Mouse (Mus musculus) hindbrain, embryonic 12.5 days (tissue): ENCODE data around the gene Krba1. TPM values are rescaled to one million over a fixed set of nuclear protein-coding genes. Genes with fewer than 3 reads are reported as not detected.
A peak's percentile ranks its signal among the peaks of the same experiment; 100 is the strongest.

Experiments used
- ATAC-seq: fragments of 200-750 bp; cut with Nextera tagmentation; 2 replicates; pipeline ENCODE4 v1.8.0; 2017; ENCODE audit warnings: moderate TSS enrichment; ENCODE audit not compliant: low FRiP score
- H3K27ac ChIP-seq: fragments of 300-500 bp; sonication (generic); 2 replicates; pipeline ENCODE4 v1.5.1; 2016; ENCODE audit warnings: mild to moderate bottlenecking
- H3K27me3 ChIP-seq: fragments of 300-500 bp; sonication (generic); 2 replicates; pipeline ENCODE4 v1.6.1; 2016; ENCODE audit warnings: mild to moderate bottlenecking
- H3K36me3 ChIP-seq: fragments of 300-500 bp; sonication (generic); 2 replicates; pipeline ENCODE4 v1.6.1; 2016; ENCODE audit warnings: mild to moderate bottlenecking
- H3K4me1 ChIP-seq: fragments of 300-500 bp; sonication (generic); 2 replicates; pipeline ENCODE4 v1.6.1; 2016
- H3K4me2 ChIP-seq: fragments of 300-500 bp; sonication (generic); replicated peaks from 2 replicates; pipeline ENCODE4 v1.6.1; 2016; ENCODE audit warnings: mild to moderate bottlenecking
- H3K4me3 ChIP-seq: fragments of 300-500 bp; sonication (generic); 2 replicates; pipeline ENCODE4 v1.5.1; 2016; ENCODE audit warnings: mild to moderate bottlenecking
- H3K9ac ChIP-seq: fragments of 300-500 bp; sonication (generic); 2 replicates; pipeline ENCODE4 v1.6.1; 2016; ENCODE audit warnings: mild to moderate bottlenecking, moderate library complexity
- H3K9me3 ChIP-seq: fragments of 300-500 bp; sonication (generic); replicated peaks from 2 replicates; pipeline ENCODE4 v1.6.1; 2016; ENCODE audit warnings: mild to moderate bottlenecking
- WGBS: fragments of 180-500 bp; shearing (Covaris S2); methylation state at CpG from one replicate; pipeline ENCODE4 v1.1.7; 2016; 5-methylcytosine and 5-hydroxymethylcytosine counted together
- polyA plus RNA-seq: library from polyadenylated mRNA; unstranded; fragments of >200 nt; fragmentation: Nextera tagmentation; extraction: Ambion mirVana; gene quantifications from 2 replicates; pipeline ENCODE4 v1.2.1, GENCODE M21; 2016

Gene Krba1
- polyA plus RNA-seq, 1 experiment from 2014 or later: 29.9 TPM

GRCm38 (mm10) chr6:48444310-48445180, 49.2 kb downstream of the Krba1 start:
- ATAC-seq: peak; percentile 69
- H3K27me3 ChIP-seq: peaks cover 18% of the 10 kb centered on the region
- H3K36me3 ChIP-seq: peaks cover 14% of the 10 kb centered on the region
- H3K9ac ChIP-seq: peak overlapping the region; percentile 73
- peak overlapping the region; percentile 68 for H3K4me3 ChIP-seq
- H3K4me2 ChIP-seq: peak overlapping the region; percentile 91
- H3K9me3 ChIP-seq: no peaks in the 10 kb centered on the region
- 1% methylated on average over 28 of the region's 34 CpGs for WGBS
- H3K4me1 ChIP-seq: peaks cover 34% of the 10 kb centered on the region
- peak overlapping the region; percentile 93 for H3K27ac ChIP-seq

- Histone ChIP-seq H3K4me2 (peak within 1 kb of the TSS; percentile 91), H3K36me3 (peaks cover 14% of the 10 kb centered on the region), H3K27me3 (peaks cover 9% of the 10 kb centered on the region), H3K27ac (peak within 1 kb of the TSS; percentile 93), H3K9me3 (no peaks in the 10 kb centered on the region), H3K4me1 (peaks cover 25% of the 10 kb centered on the region), H3K4me3 (peak within 1 kb of the TSS; percentile 68), H3K9ac (peak within 1 kb of the TSS; percentile 73)
- WGBS: under 1% methylated on average over 65 of the region's 65 CpGs
- peak; percentile 27 for ATAC-seq
Measured at GRCm38 (mm10) chr6:48445181-48446101, 50.1 kb downstream of the Krba1 start, which contains the start of gene Zfp467. Gene Zfp467 (minus strand): TSS chr6:48445825.

GRCm38 (mm10) chr6:48446256-48446655, 50.9 kb downstream of the Krba1 start:
- Histone ChIP-seq H3K9ac (0 out of 2 replicates have a peak overlapping the region, but pooled peaks have one; percentile 73), H3K27ac (peak overlapping the region; percentile 93; the same call in 1 of the 2 replicates), H3K9me3 (no peaks in the 10 kb centered on the region), H3K36me3 (peaks cover 11% of the 10 kb centered on the region), H3K4me2 (peak overlapping the region; percentile 91), H3K4me3 (peak overlapping the region; percentile 68), H3K4me1 (peaks cover 17% of the 10 kb centered on the region), H3K27me3 (peaks cover 2% of the 10 kb centered on the region; the same call in 1 of the 2 replicates)
- ATAC-seq: no peak
- 33% methylated on average over 3 of the region's 3 CpGs for WGBS

GRCm38 (mm10) chr6:48446896-48447295, 51.5 kb downstream of the Krba1 start:
- H3K4me3 ChIP-seq: no peak overlapping the region
- no peak overlapping the region for H3K27ac ChIP-seq
- no peaks in the 10 kb centered on the region for H3K27me3 ChIP-seq
- peaks cover 5% of the 10 kb centered on the region for H3K36me3 ChIP-seq
- H3K4me1 ChIP-seq: peaks cover 15% of the 10 kb centered on the region
- no peak overlapping the region for H3K9ac ChIP-seq
- WGBS: 68% methylated on average over 3 of the region's 3 CpGs
- no peak overlapping the region for H3K4me2 ChIP-seq
- H3K9me3 ChIP-seq: no peaks in the 10 kb centered on the region
- no peak for ATAC-seq

GRCm38 (mm10) chr6:48447929-48448328, 52.5 kb downstream of the Krba1 start, which contains the start of gene Sspo:
Gene Sspo (plus strand): TSS chr6:48448229.
- Histone ChIP-seq H3K9ac (no peak within 1 kb of the TSS), H3K36me3 (no peaks in the 10 kb centered on the region), H3K27ac (no peak within 1 kb of the TSS), H3K27me3 (no peaks in the 10 kb centered on the region), H3K4me3 (no peak within 1 kb of the TSS), H3K9me3 (no peaks in the 10 kb centered on the region), H3K4me2 (no peak within 1 kb of the TSS), H3K4me1 (peaks cover 15% of the 10 kb centered on the region)
- no peak for ATAC-seq
- 81% methylated on average over 1 of the region's 1 CpGs for WGBS

- no peak for ATAC-seq
- WGBS: 78% methylated on average over 7 of the region's 7 CpGs
Measured at GRCm38 (mm10) chr6:48448527-48448926, 53.1 kb downstream of the Krba1 start.

GRCm38 (mm10) chr6:48452151-48452550, 56.8 kb downstream of the Krba1 start:
- Histone ChIP-seq H3K36me3 (no peaks in the 10 kb centered on the region), H3K4me3 (no peak overlapping the region), H3K27ac (no peak overlapping the region), H3K9ac (no peak overlapping the region), H3K4me2 (no peak overlapping the region), H3K27me3 (no peaks in the 10 kb centered on the region), H3K9me3 (no peaks in the 10 kb centered on the region), H3K4me1 (no peaks in the 10 kb centered on the region)
- no peak for ATAC-seq
- 94% methylated on average over 1 of the region's 1 CpGs for WGBS

More at GRCm38 (mm10) chr6:48448527-48448926, 53.1 kb downstream of the Krba1 start:
- Histone ChIP-seq H3K4me2 (no peak overlapping the region), H3K27ac (no peak overlapping the region), H3K4me3 (no peak overlapping the region), H3K36me3 (no peaks in the 10 kb centered on the region), H3K9me3 (no peaks in the 10 kb centered on the region), H3K27me3 (no peaks in the 10 kb centered on the region), H3K9ac (no peak overlapping the region), H3K4me1 (peaks cover 9% of the 10 kb centered on the region)

- H3K9ac ChIP-seq: no peak overlapping the region
- H3K4me3 ChIP-seq: no peak overlapping the region
- H3K27me3 ChIP-seq: no peaks in the 10 kb centered on the region
- H3K27ac ChIP-seq: no peak overlapping the region
- no peaks in the 10 kb centered on the region for H3K36me3 ChIP-seq
- H3K4me2 ChIP-seq: no peak overlapping the region
- WGBS: 76% methylated on average over 3 of the region's 3 CpGs
- H3K4me1 ChIP-seq: no peaks in the 10 kb centered on the region
- ATAC-seq: no peak
- no peaks in the 10 kb centered on the region for H3K9me3 ChIP-seq
Measured at GRCm38 (mm10) chr6:48452771-48453170, 57.4 kb downstream of the Krba1 start.

- 95% methylated on average over 13 of the region's 13 CpGs for WGBS
- Histone ChIP-seq H3K4me1 (no peaks in the 10 kb centered on the region), H3K36me3 (no peaks in the 10 kb centered on the region), H3K4me2 (no peak overlapping the region), H3K9ac (no peak overlapping the region), H3K27ac (no peak overlapping the region), H3K4me3 (no peak overlapping the region), H3K27me3 (no peaks in the 10 kb centered on the region), H3K9me3 (no peaks in the 10 kb centered on the region)
- ATAC-seq: no peak
Measured at GRCm38 (mm10) chr6:48464966-48465679, 69.7 kb downstream of the Krba1 start.

- Histone ChIP-seq H3K4me2 (no peak overlapping the region), H3K9ac (peak overlapping the region; percentile 4; the same call in 1 of the 2 replicates), H3K4me1 (no peaks in the 10 kb centered on the region), H3K4me3 (no peak overlapping the region), H3K27ac (no peak overlapping the region), H3K9me3 (no peaks in the 10 kb centered on the region), H3K27me3 (no peaks in the 10 kb centered on the region), H3K36me3 (no peaks in the 10 kb centered on the region)
- WGBS: 23% methylated on average over 6 of the region's 6 CpGs
- no peak for ATAC-seq
Measured at GRCm38 (mm10) chr6:48466715-48467114, 71.3 kb downstream of the Krba1 start.

GRCm38 (mm10) chr6:48467490-48467889, 72.1 kb downstream of the Krba1 start:
- H3K4me3 ChIP-seq: no peak overlapping the region
- no peak overlapping the region for H3K9ac ChIP-seq
- H3K4me1 ChIP-seq: no peaks in the 10 kb centered on the region
- H3K9me3 ChIP-seq: no peaks in the 10 kb centered on the region
- no peaks in the 10 kb centered on the region for H3K36me3 ChIP-seq
- WGBS: 88% methylated on average over 7 of the region's 7 CpGs
- no peaks in the 10 kb centered on the region for H3K27me3 ChIP-seq
- no peak overlapping the region for H3K4me2 ChIP-seq
- ATAC-seq: no peak
- H3K27ac ChIP-seq: no peak overlapping the region
